ENCODE assay signal across 11 mouse cellular contexts in genomic region chr4:40778656-40779055, GRCm38 (mm10). TPM values are rescaled to one million over a fixed set of nuclear protein-coding genes. Genes with fewer than 3 reads are reported as not detected.
A peak's percentile ranks its signal among the peaks of the same experiment; 100 is the strongest.
DNase-seq lines count a peak whose midpoint lies in the region; ATAC-seq lines count a peak whose summit lies in the region.
"Had no signal": no experiment of that assay in that cellular context is flagged by ENCODE, and none has a peak within 500 bp of the region (broad histone marks: within the 10 kb centered on the region; RNA-seq: fewer than 3 reads in every experiment).

No protein-coding gene starts in this region.

- peak; percentile 35 for DNase-seq in adrenal gland, postnatal 14 days
- DNase-seq in adrenal gland, postnatal 4 days (ENCODE audit: low spot score in 2 of 2): no peak
- DNase-seq in layer of hippocampus, adult 11-12 months (ENCODE audit: low spot score): peak; percentile 16
- no peak for DNase-seq in layer of hippocampus, adult 9-10 months (ENCODE audit: low spot score)
- DNase-seq in 416B (ENCODE audit: low read depth): peak; percentile 38
- peak; percentile 30 for DNase-seq in brain, adult 2 months (ENCODE audit: low read depth, low spot score)
- no peak for DNase-seq in urinary bladder, postnatal 36 days (ENCODE audit: low spot score in 2 of 2)
- DNase-seq: embryo, embryonic 11 days had no signal

- no peak for ATAC-seq in erythroblast, adult 5-6 weeks (replicated peaks; ENCODE audit: low FRiP score, poor library complexity, severe bottlenecking)
- ATAC-seq: forebrain, embryonic 14.5 days; inflammation-experienced regulatory T-cells, adult 6 months had no signal

RNA-seq across cellular contexts. Expression of gene Smu1, which starts 20.9 kb away (rescaled TPM):
- 55.8 and 62.3 TPM in 2 replicates for total RNA-seq in adrenal gland, postnatal 14 days (2021)
- 10 to 100 TPM; 75.6 to 78.8 TPM for total RNA-seq in adrenal gland, postnatal 4 days (2021)
- total RNA-seq in erythroblast, adult 5-6 weeks (2015; ENCODE audit: low replicate concordance): 19.0 and 23.8 TPM in 2 replicates
- 24.4 and 30.8 TPM in 2 replicates for total RNA-seq in erythroblast, adult 5-6 weeks (2017; ENCODE audit: low replicate concordance)

RNA-seq across cellular contexts. Expression of gene Dnaja1, which starts 56.7 kb away (rescaled TPM):
- 287 and 409 TPM in 2 replicates for total RNA-seq in adrenal gland, postnatal 14 days (2021)
- 100 to 1,000 TPM; 227 to 253 TPM for total RNA-seq in adrenal gland, postnatal 4 days (2021)
- total RNA-seq in erythroblast, adult 5-6 weeks (2015; ENCODE audit: low replicate concordance): 36.1 and 39.5 TPM in 2 replicates
- total RNA-seq in erythroblast, adult 5-6 weeks (2017; ENCODE audit: low replicate concordance): 45.3 and 78.4 TPM in 2 replicates

Comparison
In these comparisons a context has a peak if more than half of its experiments do, and no peak if none do; other contexts are left out.
1. DNase-seq: peak in adrenal gland, postnatal 14 days (single experiment), layer of hippocampus, adult 11-12 months (single experiment), 416B (single experiment) and brain, adult 2 months (single experiment); none in adrenal gland, postnatal 4 days (0 of 2), layer of hippocampus, adult 9-10 months (single experiment) and urinary bladder, postnatal 36 days (0 of 2).